Mouse (Mus musculus): Measurements from ENCODE around the gene Cenpv. TPM values are rescaled to one million over a fixed set of nuclear protein-coding genes. Genes with fewer than 3 reads are reported as not detected.

Gene Cenpv
- total and polyA plus RNA-seq, 3 experiments: 149 to 2,878 (median 178) TPM

- TF ChIP-seq RAD21 (IDR thresholded peaks at IDR 0.05; ENCODE audit: low read depth, low read length) (no peak), ELF1 (IDR thresholded peaks at IDR 0.05; ENCODE audit: low read depth, low read length) (0 out of 2 replicates have a peak, but pooled peaks have one; percentile 20), CTCF (IDR thresholded peaks at IDR 0.05 in 2 of 3, conservative IDR thresholded peaks at IDR 0.05 in 1 of 3; ENCODE audit: control insufficient read depth in 1 of 3, insufficient read depth in 1 of 3, low read depth in 2 of 3, low read length in 3 of 3, poor library complexity in 1 of 3, severe bottlenecking in 1 of 3) (no peak), KAT2A (conservative IDR thresholded peaks at IDR 0.05; ENCODE audit: low read depth, low read length) (peak; percentile 19; the same call in 1 of the 2 replicates), CHD1 (IDR thresholded peaks at IDR 0.05; ENCODE audit: low read depth, low read length) (peak; percentile 59; the same call in 1 of the 2 replicates)
Measured at GRCm38 (mm10) chr11:62539089-62539890, at the start of gene Cenpv (continued).

- H3K4me1 ChIP-seq (ENCODE audit: control insufficient read depth in 1 of 2, insufficient read depth in 2 of 2, low read length in 2 of 2): no peaks in the 10 kb centered on the region
- no peak overlapping the region for H3K9ac ChIP-seq (ENCODE audit: control insufficient read depth, low read depth, low read length, poor library complexity, severe bottlenecking)
- H3K79me2 ChIP-seq (ENCODE audit: control insufficient read depth, insufficient read depth, low read length, poor library complexity): no peaks in the 10 kb centered on the region
- H3K27ac ChIP-seq (ENCODE audit: control insufficient read depth, low read depth, low read length): no peak overlapping the region
- no peak overlapping the region for H3K4me3 ChIP-seq (ENCODE audit: control insufficient read depth in 1 of 2, insufficient read depth in 1 of 2, low read depth in 2 of 2, low read length in 2 of 2)
- no peaks in the 10 kb centered on the region; a peak in 2 of 4 replicates for H3K36me3 ChIP-seq (ENCODE audit: control insufficient read depth in 1 of 2, insufficient read depth in 2 of 2, low read length in 2 of 2)
- H3K9me3 ChIP-seq (replicated peaks; ENCODE audit: insufficient read depth, low read length): no peaks in the 10 kb centered on the region
- DNase-seq (ENCODE audit: low read depth, low spot score): no peak
- H3K27me3 ChIP-seq (ENCODE audit: control insufficient read depth in 1 of 2, insufficient read depth in 2 of 2, low read length in 2 of 2): no peaks in the 10 kb centered on the region
- no peak for TF ChIP-seq MEF2A (IDR thresholded peaks at IDR 0.05; ENCODE audit: extremely low read depth, insufficient replicate concordance, low read depth, low read length, poor library complexity, severe bottlenecking)
Measured at GRCm38 (mm10) chr11:62587034-62587433, 48.0 kb upstream of the Cenpv start.

- Histone ChIP-seq H3K79me2 (ENCODE audit: control insufficient read depth, insufficient read depth, low read length, poor library complexity) (no peaks in the 10 kb centered on the region), H3K4me1 (ENCODE audit: control insufficient read depth in 1 of 2, insufficient read depth in 2 of 2, low read length in 2 of 2) (no peaks in the 10 kb centered on the region), H3K27me3 (ENCODE audit: control insufficient read depth in 1 of 2, insufficient read depth in 2 of 2, low read length in 2 of 2) (no peaks in the 10 kb centered on the region), H3K9me3 (replicated peaks; ENCODE audit: insufficient read depth, low read length) (no peaks in the 10 kb centered on the region), H3K27ac (ENCODE audit: control insufficient read depth, low read depth, low read length) (no peak overlapping the region), H3K4me3 (ENCODE audit: control insufficient read depth in 1 of 2, insufficient read depth in 1 of 2, low read depth in 2 of 2, low read length in 2 of 2) (no peak overlapping the region), H3K9ac (ENCODE audit: control insufficient read depth, low read depth, low read length, poor library complexity, severe bottlenecking) (no peak overlapping the region), H3K36me3 (ENCODE audit: control insufficient read depth in 1 of 2, insufficient read depth in 2 of 2, low read length in 2 of 2) (peaks cover 0 to 3% of the 10 kb centered on the region in 2 experiments; a peak in 3 of 4 replicates)
- no peak for TF ChIP-seq ZNF384 (IDR thresholded peaks at IDR 0.05; ENCODE audit: low read depth, low read length)
- TF ChIP-seq NRF1 (IDR thresholded peaks at IDR 0.05; ENCODE audit: insufficient read depth, low read depth, low read length, poor library complexity, severe bottlenecking): no peak
- TF ChIP-seq BHLHE40 (IDR thresholded peaks at IDR 0.05; ENCODE audit: borderline replicate concordance, low read depth, low read length): no peak
- no peak for TF ChIP-seq EP300 (IDR thresholded peaks at IDR 0.05; ENCODE audit: low read depth in 1 of 2, low read length in 2 of 2)
- TF ChIP-seq MAFK (IDR thresholded peaks at IDR 0.05; ENCODE audit: borderline replicate concordance, low read depth, low read length): no peak
- TF ChIP-seq TAL1 (IDR thresholded peaks at IDR 0.05; ENCODE audit: low read length): no peak
- no peak for DNase-seq (ENCODE audit: low read depth, low spot score)
Measured at GRCm38 (mm10) chr11:62584671-62585206, 45.7 kb upstream of the Cenpv start.

Data from MEL (cell line).